Mouse (Mus musculus): ENCODE data around the gene Gba.

- TF ChIP-seq CTCF (IDR thresholded peaks at IDR 0.05; ENCODE audit: low read depth) = no peak
- TF ChIP-seq EP300 (IDR thresholded peaks at IDR 0.05; ENCODE audit: low read depth) = no peak
Measured at GRCm38 (mm10) chr3:89232614-89233013, 29.9 kb downstream of the Gba start.

All from heart, postnatal 0 days (tissue).